21 mouse cellular contexts compared by ENCODE assay signal in genomic region chr10:116559171-116559570, GRCm38 (mm10). TPM values are rescaled to one million over a fixed set of nuclear protein-coding genes. Genes with fewer than 3 reads are reported as not detected.
A peak's percentile ranks its signal among the peaks of the same experiment; 100 is the strongest.
DNase-seq lines count a peak whose midpoint lies in the region; ATAC-seq and TF ChIP-seq lines count a peak whose summit lies in the region.
"Had no signal": no experiment of that assay in that cellular context is flagged by ENCODE, and none has a peak within 500 bp of the region (broad histone marks: within the 10 kb centered on the region; RNA-seq: fewer than 3 reads in every experiment).

No protein-coding gene starts in this region.

- no peak for TF ChIP-seq POLR2A in thymus, adult 2 months (IDR thresholded peaks at IDR 0.05; ENCODE audit: control insufficient read depth, extremely low read depth, insufficient read depth, low read length, poor library complexity)
- no peak for TF ChIP-seq POLR2A in CH12.LX (IDR thresholded peaks at IDR 0.05; ENCODE audit: low read depth, low read length)

- WGBS in thymus, adult 2 months: 7% methylated on average over 1 of the region's 1 CpGs
- WGBS in midbrain, embryonic 11.5 days: 74% methylated on average over 1 of the region's 1 CpGs

- TF ChIP-seq RAD21 in CH12.LX (IDR thresholded peaks at IDR 0.05; ENCODE audit: low read depth, low read length): no peak

- TF ChIP-seq CTCF in thymus, adult 2 months (IDR thresholded peaks at IDR 0.05; ENCODE audit: borderline replicate concordance, control insufficient read depth, extremely low read depth, insufficient read depth, low read length, poor library complexity): no peak
- TF ChIP-seq CTCF in CH12.LX (conservative IDR thresholded peaks at IDR 0.05 in 1 of 2, IDR thresholded peaks at IDR 0.05 in 1 of 2; ENCODE audit: low read depth in 2 of 2, low read length in 2 of 2): no peak

- H3K27ac ChIP-seq in thymus, adult 2 months (ENCODE audit: control insufficient read depth, insufficient read depth, low read length): peak overlapping the region; percentile 100
- no peak overlapping the region for H3K27ac ChIP-seq in CH12.LX (ENCODE audit: insufficient read depth, low read depth)
- no peak overlapping the region for H3K27ac ChIP-seq in midbrain, embryonic 11.5 days (ENCODE audit: low read depth, low read length)
- H3K27ac ChIP-seq: embryonic facial prominence, embryonic 15.5 days; forebrain, embryonic 15.5 days; heart, embryonic 10.5 days; hindbrain, embryonic 12.5 days had no signal

- TF ChIP-seq EP300 in CH12.LX (IDR thresholded peaks at IDR 0.05; ENCODE audit: low read length): peak; percentile 61

- H3K4me1 ChIP-seq in thymus, adult 2 months (replicated peaks; ENCODE audit: control insufficient read depth, insufficient read depth, low read length): peaks cover 18% of the 10 kb centered on the region
- peaks cover 14 to 69% of the 10 kb centered on the region in 2 experiments for H3K4me1 ChIP-seq in CH12.LX (ENCODE audit: control insufficient read depth in 1 of 2, insufficient read depth in 2 of 2)
- H3K4me1 ChIP-seq in midbrain, embryonic 11.5 days (ENCODE audit: control insufficient read depth, insufficient read depth, low read length): peaks cover 12% of the 10 kb centered on the region

- ATAC-seq in midbrain, embryonic 11.5 days (ENCODE audit: low FRiP score): no peak
- no peak for ATAC-seq in erythroid progenitor cell, adult 5-6 weeks (replicated peaks; ENCODE audit: low FRiP score, poor library complexity, severe bottlenecking)
- ATAC-seq: forebrain, embryonic 15.5 days; hindbrain, embryonic 16.5 days; Patski had no signal

- in situ Hi-C loops in CH12.LX (cut with MboI; ENCODE audit: low pct_ligation_motif_present, low pct_unique_long_range_greater_than_20kb, low sequenced_read_pairs): no loop called here

- dilution Hi-C loops in CH12.LX (cut with MboI; ENCODE audit: extremely low pct_ligation_motif_present, extremely low pct_unique_long_range_greater_than_20kb, low sequenced_read_pairs): no loop called here

- H3K4me3 ChIP-seq in thymus, adult 2 months (ENCODE audit: control insufficient read depth, insufficient read depth, low read length): peak overlapping the region; percentile 86
- H3K4me3 ChIP-seq in CH12.LX (replicated peaks in 1 of 3; ENCODE audit: low read depth in 2 of 3, low read length in 2 of 3, poor library complexity in 1 of 3): no peak overlapping the region
- H3K4me3 ChIP-seq in midbrain, embryonic 11.5 days (ENCODE audit: low read depth, low read length): no peak overlapping the region
- H3K4me3 ChIP-seq: embryonic facial prominence, embryonic 15.5 days; erythroblast, embryonic 14.5 days; forebrain, embryonic 15.5 days; heart, embryonic 10.5 days; hindbrain, embryonic 12.5 days had no signal

- H3K36me3 ChIP-seq in thymus, adult 2 months (ENCODE audit: control insufficient read depth, insufficient read depth, low read length): no peaks in the 10 kb centered on the region
- peaks cover 0 to 13% of the 10 kb centered on the region in 2 experiments for H3K36me3 ChIP-seq in CH12.LX (replicated peaks in 1 of 2; ENCODE audit: control insufficient read depth in 1 of 2, insufficient read depth in 1 of 2, low read length in 1 of 2)
- no peaks in the 10 kb centered on the region; the same call in 1 of the 2 replicates for H3K36me3 ChIP-seq in midbrain, embryonic 11.5 days (ENCODE audit: control insufficient read depth, insufficient read depth, low read length)
- H3K36me3 ChIP-seq: embryonic facial prominence, embryonic 15.5 days; hindbrain, embryonic 12.5 days had no signal

- peaks cover 5% of the 10 kb centered on the region for H3K9me3 ChIP-seq in CH12.LX (replicated peaks; ENCODE audit: low read length)
- H3K9me3 ChIP-seq in midbrain, embryonic 11.5 days (ENCODE audit: control insufficient read depth, low read length): peaks cover 7% of the 10 kb centered on the region; the same call in 1 of the 2 replicates
- H3K9me3 ChIP-seq: embryonic facial prominence, embryonic 15.5 days; heart, embryonic 10.5 days had no signal

- DNase-seq in thymus, adult 2 months: no peak
- DNase-seq in thymus, postnatal 25 days: no peak
- DNase-seq in CH12.LX (ENCODE audit: extremely low read depth): no peak
- DNase-seq in induced T-regulatory cell, adult 2 months (ENCODE audit: low read depth): peak; percentile 58
- DNase-seq in midbrain, embryonic 11.5 days (ENCODE audit: low spot score, missing footprints): no peak
- no peak for DNase-seq in lung, postnatal 36 days
- DNase-seq: adrenal gland, adult 2 months; adrenal gland, postnatal 25 days; cerebellum, adult 18-20 months; embryo, embryonic 11 days; heart, adult 18-20 months; heart, postnatal 10 days; heart, postnatal 4 days had no signal

- H3K79me2 ChIP-seq in CH12.LX (replicated peaks; ENCODE audit: control insufficient read depth, extremely low read depth, insufficient read depth, poor library complexity, severe bottlenecking): peaks cover 77% of the 10 kb centered on the region

- no peaks in the 10 kb centered on the region for H3K27me3 ChIP-seq in thymus, adult 2 months (ENCODE audit: control insufficient read depth, insufficient read depth, low read length)
- no peaks in the 10 kb centered on the region for H3K27me3 ChIP-seq in CH12.LX (replicated peaks)
- H3K27me3 ChIP-seq in midbrain, embryonic 11.5 days (ENCODE audit: control insufficient read depth, insufficient read depth, low read length): no peaks in the 10 kb centered on the region
- H3K27me3 ChIP-seq: embryonic facial prominence, embryonic 15.5 days; forebrain, embryonic 15.5 days; hindbrain, embryonic 12.5 days; Patski had no signal

- H3K4me2 ChIP-seq in CH12.LX (ENCODE audit: insufficient read depth, low read depth, poor library complexity, severe bottlenecking): no peak overlapping the region
- H3K4me2 ChIP-seq in midbrain, embryonic 11.5 days: no peak overlapping the region
- H3K4me2 ChIP-seq: embryonic facial prominence, embryonic 15.5 days; forebrain, embryonic 15.5 days; hindbrain, embryonic 12.5 days had no signal

- no peak overlapping the region for H3K9ac ChIP-seq in CH12.LX (ENCODE audit: insufficient read depth, low read depth)
- H3K9ac ChIP-seq in midbrain, embryonic 11.5 days (ENCODE audit: low read length): no peak overlapping the region
- H3K9ac ChIP-seq: embryonic facial prominence, embryonic 15.5 days; forebrain, embryonic 15.5 days; hindbrain, embryonic 12.5 days had no signal

TF ChIP-seq in CH12.LX, 34 proteins besides CTCF, POLR2A, EP300 and RAD21:
- TF ChIP-seq CHD1 (IDR thresholded peaks at IDR 0.05; ENCODE audit: low read depth, low read length) (no peak), SIN3A (IDR thresholded peaks at IDR 0.05; ENCODE audit: low read length) (peak; percentile 85), GABPA (IDR thresholded peaks at IDR 0.05; ENCODE audit: insufficient replicate concordance, low read depth, low read length) (no peak), ETS1 (conservative IDR thresholded peaks at IDR 0.05; ENCODE audit: low read depth, low read length) (peak; percentile 18; the same call in 1 of the 2 replicates), MXI1 (IDR thresholded peaks at IDR 0.05; ENCODE audit: low read depth, low read length) (no peak), ZNF384 (IDR thresholded peaks at IDR 0.05; ENCODE audit: low read depth, low read length) (peak; percentile 74), KAT2A (IDR thresholded peaks at IDR 0.05; ENCODE audit: insufficient replicate concordance, low read length) (no peak), RCOR1 (conservative IDR thresholded peaks at IDR 0.05; ENCODE audit: low read depth, low read length) (no peak)

RNA-seq across cellular contexts. Expression of gene Cnot2, which starts 22.1 kb away (rescaled TPM):
- 103 and 114 TPM in 2 replicates for polyA plus RNA-seq in thymus, adult 2 months (2012; rRNA removed)
- total RNA-seq in CH12.LX (2012; rRNA removed) (69.5 and 77.6 TPM in 2 replicates), CH12.LX (2014; rRNA removed) (150 and 155 TPM in 2 replicates)
- polyA plus RNA-seq in CH12.LX (2012; ENCODE audit: insufficient read length, low read depth): 92.2 and 97.0 TPM in 2 replicates
- 145 and 148 TPM in 2 replicates for polyA plus RNA-seq in midbrain, embryonic 11.5 days (2014; fragmentation: Nextera tagmentation; extraction: Ambion mirVana)
- total RNA-seq in erythroid progenitor cell, adult 5-6 weeks (2015; ENCODE audit: low replicate concordance): 61.6 and 73.4 TPM in 2 replicates
- total RNA-seq in erythroid progenitor cell, adult 5-6 weeks (2017; ENCODE audit: low replicate concordance): 80.9 and 86.6 TPM in 2 replicates
